Mouse (Mus musculus): ENCODE data around the gene Mxd3. TPM values are rescaled to one million over a fixed set of nuclear protein-coding genes. Genes with fewer than 3 reads are reported as not detected.

The Mxd3 gene
- 9.5 and 19.0 TPM in 2 replicates for polyA plus RNA-seq (2011; ENCODE audit: insufficient read length, low read depth, missing spikeins)

DNA sequence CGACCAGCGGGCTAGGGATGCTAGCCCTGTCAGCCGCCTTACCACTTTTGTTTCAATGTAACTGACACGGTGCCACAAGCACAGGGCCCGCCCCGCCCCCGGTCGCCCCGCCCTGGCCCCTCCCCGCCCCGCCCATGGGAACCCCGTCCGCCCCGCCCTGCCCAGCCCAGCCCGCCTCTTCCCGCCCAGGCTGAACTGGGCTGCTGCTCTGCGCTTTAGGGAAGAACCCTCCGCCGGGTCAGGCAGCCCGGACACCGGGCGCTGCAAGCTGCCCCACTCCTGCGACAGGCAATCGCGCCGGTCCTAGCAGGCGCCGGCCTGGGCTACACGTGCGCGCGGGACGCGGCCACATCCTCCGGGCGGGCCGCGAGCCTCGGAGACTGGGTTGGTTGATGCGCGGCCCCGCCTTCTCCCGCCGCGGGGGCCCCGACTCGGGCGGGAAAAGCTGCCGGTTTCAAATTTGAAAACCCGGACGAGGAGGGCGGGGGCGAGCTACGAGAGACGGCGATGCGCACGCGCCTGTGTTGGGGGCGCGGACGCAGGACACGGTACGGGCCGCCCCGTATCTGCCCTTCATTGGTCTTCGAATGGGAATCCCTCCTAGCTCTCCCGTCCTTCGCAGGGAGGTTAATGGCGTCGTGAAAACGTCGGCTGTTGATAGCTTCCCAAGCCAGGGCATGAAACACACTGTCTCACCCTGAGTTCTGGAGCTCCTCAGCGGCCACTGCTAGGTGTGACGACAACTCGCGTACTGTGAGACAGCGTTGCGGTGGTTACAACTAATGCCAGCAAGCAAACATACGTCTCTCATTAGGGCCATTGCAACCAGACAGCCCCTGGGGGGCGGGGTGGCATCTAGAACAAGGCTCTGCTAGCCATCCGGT lies at the start of gene Mxd3:
Gene Mxd3 (minus strand): TSS at position 141 of the 884 bp plus-strand sequence.
- peak within 1 kb of the TSS; percentile 68 for H3K27ac ChIP-seq (ENCODE audit: insufficient read depth, low read length)
- H3K4me3 ChIP-seq (ENCODE audit: insufficient read depth, low read length), result peak within 1 kb of the TSS; percentile 80
- TF ChIP-seq POLR2A (IDR thresholded peaks at IDR 0.05; ENCODE audit: low read depth, low read length) (peak; percentile 48), CTCF (IDR thresholded peaks at IDR 0.05; ENCODE audit: borderline replicate concordance, insufficient read depth, low read length) (no peak)
- H3K4me1 ChIP-seq (ENCODE audit: control insufficient read depth, insufficient read depth, low read length), result peaks cover 18% of the 10 kb centered on the region

DNA sequence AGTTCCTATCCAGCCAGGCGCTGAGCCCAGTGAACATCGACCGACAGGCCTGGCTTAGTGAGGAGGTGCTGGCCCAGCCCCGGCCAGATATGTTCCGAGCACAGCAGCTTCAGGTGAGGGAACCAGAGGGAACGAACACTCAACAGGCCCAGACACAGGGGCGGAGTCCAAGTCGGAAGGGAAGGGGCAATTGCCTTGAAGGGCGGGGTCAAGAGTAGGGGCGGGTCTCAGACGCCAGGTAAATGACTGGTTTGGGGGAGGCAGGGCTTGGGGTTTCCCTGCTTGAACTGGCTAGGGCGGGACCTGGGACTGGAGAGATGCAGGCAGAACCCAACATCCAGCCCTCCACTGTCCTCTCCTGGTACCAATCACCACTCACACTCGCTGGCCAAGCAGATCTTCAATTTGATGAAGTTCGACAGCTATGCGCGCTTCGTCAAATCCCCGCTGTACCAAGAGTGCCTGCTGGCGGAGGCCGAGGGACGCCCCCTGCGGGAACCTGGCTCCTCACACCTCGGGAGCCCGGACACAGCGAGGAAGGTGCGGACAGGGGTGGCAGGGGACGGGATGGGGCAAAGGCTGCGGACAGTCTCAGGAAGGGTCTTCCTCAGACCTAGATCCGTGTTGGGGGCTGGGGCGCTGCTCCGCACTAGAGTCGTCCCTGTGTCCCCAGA lies 49.4 kb upstream of the Mxd3 start:
- Histone ChIP-seq H3K4me1 (ENCODE audit: control insufficient read depth, insufficient read depth, low read length) (no peaks in the 10 kb centered on the region), H3K4me3 (ENCODE audit: insufficient read depth, low read length) (no peak overlapping the region), H3K27ac (ENCODE audit: insufficient read depth, low read length) (no peak overlapping the region)
- TF ChIP-seq CTCF (IDR thresholded peaks at IDR 0.05; ENCODE audit: borderline replicate concordance, insufficient read depth, low read length), result no peak
- no peak for TF ChIP-seq POLR2A (IDR thresholded peaks at IDR 0.05; ENCODE audit: low read depth, low read length)

DNA sequence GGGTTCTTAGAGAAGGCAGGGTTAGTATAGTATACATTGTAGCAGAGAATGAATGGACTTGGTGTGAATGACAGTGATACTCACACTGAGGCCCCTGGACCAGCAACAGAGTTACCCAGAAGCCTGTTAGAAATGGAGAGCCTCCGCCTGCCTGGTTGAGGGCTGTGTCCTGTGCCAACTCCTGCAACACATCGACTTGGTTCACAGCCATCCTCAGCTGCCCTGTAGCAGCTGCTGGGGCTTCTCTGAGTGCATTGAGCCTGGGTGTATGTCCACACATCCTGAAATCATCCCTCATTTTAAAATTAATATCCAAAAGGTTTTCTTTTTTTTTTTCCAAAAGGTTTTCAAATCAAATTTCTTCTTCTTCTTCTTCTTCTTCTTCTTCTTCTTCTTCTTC lies 46.3 kb upstream of the Mxd3 start:
- H3K4me1 ChIP-seq (ENCODE audit: control insufficient read depth, insufficient read depth, low read length), result no peaks in the 10 kb centered on the region
- H3K4me3 ChIP-seq (ENCODE audit: insufficient read depth, low read length), result no peak overlapping the region
- H3K27ac ChIP-seq (ENCODE audit: insufficient read depth, low read length), result no peak overlapping the region
- no peak for TF ChIP-seq POLR2A (IDR thresholded peaks at IDR 0.05; ENCODE audit: low read depth, low read length)
- no peak for TF ChIP-seq CTCF (IDR thresholded peaks at IDR 0.05; ENCODE audit: borderline replicate concordance, insufficient read depth, low read length)

- TF ChIP-seq CTCF (IDR thresholded peaks at IDR 0.05; ENCODE audit: borderline replicate concordance, insufficient read depth, low read length) (no peak), POLR2A (IDR thresholded peaks at IDR 0.05; ENCODE audit: low read depth, low read length) (no peak)
- Histone ChIP-seq H3K27ac (ENCODE audit: insufficient read depth, low read length) (no peak overlapping the region), H3K4me1 (ENCODE audit: control insufficient read depth, insufficient read depth, low read length) (no peaks in the 10 kb centered on the region), H3K4me3 (ENCODE audit: insufficient read depth, low read length) (no peak overlapping the region)
Observed at GRCm38 (mm10) chr13:55374206-55374924, 44.7 kb upstream of the Mxd3 start.

DNA sequence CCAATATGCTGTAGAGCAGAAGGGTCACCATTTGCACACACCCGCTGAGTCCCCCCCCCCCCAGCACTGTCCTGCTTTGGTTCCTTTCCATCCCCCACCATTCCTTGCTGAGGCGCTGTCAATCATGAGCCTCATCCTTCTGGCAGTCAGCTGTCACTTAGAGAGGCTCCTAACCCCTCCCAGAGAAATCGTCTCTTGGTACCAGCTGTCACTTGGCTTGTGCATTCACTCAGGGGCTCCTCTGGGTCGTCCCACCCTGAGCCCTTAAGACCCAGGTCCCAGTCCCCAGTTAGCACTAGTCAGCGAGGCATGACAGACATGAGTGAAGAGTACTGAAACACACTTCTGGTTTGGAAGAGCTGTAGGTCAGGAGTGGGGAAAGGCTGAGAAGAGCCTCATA lies 42.1 kb upstream of the Mxd3 start:
- Histone ChIP-seq H3K4me1 (ENCODE audit: control insufficient read depth, insufficient read depth, low read length) (no peaks in the 10 kb centered on the region), H3K4me3 (ENCODE audit: insufficient read depth, low read length) (no peak overlapping the region), H3K27ac (ENCODE audit: insufficient read depth, low read length) (no peak overlapping the region)
- TF ChIP-seq CTCF (IDR thresholded peaks at IDR 0.05; ENCODE audit: borderline replicate concordance, insufficient read depth, low read length) (no peak), POLR2A (IDR thresholded peaks at IDR 0.05; ENCODE audit: low read depth, low read length) (no peak)

GRCm38 (mm10) chr13:55371007-55371681 lies 41.5 kb upstream of the Mxd3 start:
- Histone ChIP-seq H3K4me3 (ENCODE audit: insufficient read depth, low read length) (no peak overlapping the region), H3K4me1 (ENCODE audit: control insufficient read depth, insufficient read depth, low read length) (no peaks in the 10 kb centered on the region), H3K27ac (ENCODE audit: insufficient read depth, low read length) (no peak overlapping the region)
- no peak for TF ChIP-seq POLR2A (IDR thresholded peaks at IDR 0.05; ENCODE audit: low read depth, low read length)
- no peak for TF ChIP-seq CTCF (IDR thresholded peaks at IDR 0.05; ENCODE audit: borderline replicate concordance, insufficient read depth, low read length)

DNA sequence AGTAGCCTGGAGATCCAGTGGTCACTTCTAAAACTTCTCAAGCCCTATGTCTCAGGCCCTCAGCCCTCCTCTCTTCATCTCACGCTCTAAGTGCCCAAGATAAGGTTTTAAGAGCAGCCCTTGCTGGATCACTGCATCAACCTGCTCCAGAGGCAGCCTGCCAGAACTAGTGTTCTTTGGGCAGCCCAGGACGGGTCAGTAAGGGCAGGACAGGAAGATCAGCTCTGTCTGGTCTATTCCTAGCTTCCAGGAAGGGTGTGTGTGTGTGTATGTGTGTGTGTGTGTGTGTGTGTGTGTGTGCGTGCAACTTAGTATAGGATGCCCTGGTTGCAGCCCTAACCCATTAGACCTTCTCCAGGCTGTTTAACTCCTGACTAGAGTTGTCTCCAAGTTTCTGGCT lies 40.6 kb upstream of the Mxd3 start:
- Histone ChIP-seq H3K27ac (ENCODE audit: insufficient read depth, low read length) (no peak overlapping the region), H3K4me3 (ENCODE audit: insufficient read depth, low read length) (no peak overlapping the region), H3K4me1 (ENCODE audit: control insufficient read depth, insufficient read depth, low read length) (no peaks in the 10 kb centered on the region)
- no peak for TF ChIP-seq POLR2A (IDR thresholded peaks at IDR 0.05; ENCODE audit: low read depth, low read length)
- no peak for TF ChIP-seq CTCF (IDR thresholded peaks at IDR 0.05; ENCODE audit: borderline replicate concordance, insufficient read depth, low read length)

DNA sequence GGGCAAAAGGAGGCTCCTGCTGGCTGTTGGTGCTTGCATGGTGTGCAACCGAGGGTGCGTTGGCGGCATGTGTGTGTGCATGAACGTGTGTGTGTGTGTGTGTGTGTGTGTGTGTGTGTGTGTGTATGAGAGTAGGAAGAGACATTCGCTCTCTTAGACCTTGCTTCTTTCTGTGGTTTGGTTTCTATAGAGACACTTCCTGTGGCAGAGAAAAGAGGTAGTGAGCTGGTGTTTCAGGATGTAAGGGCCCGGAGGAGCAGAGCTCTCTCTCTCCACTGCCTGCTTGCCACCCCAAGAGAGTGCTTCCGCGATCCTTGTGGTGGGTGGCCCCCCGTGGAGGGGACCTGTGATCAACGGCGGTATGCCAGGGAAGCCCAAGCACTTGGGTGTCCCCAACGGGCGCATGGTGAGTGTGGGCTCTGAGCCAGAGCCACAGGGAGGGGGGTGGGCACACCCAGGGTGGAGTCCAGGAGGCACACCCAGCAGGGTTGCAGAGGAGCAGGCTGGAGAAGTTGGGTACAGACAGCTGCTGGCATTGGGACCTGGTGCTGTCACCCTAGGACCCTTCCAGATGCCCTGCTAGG lies 40.0 kb upstream of the Mxd3 start, which contains the start of gene Rgs14:
Gene Rgs14 (plus strand): TSS at position 202 of the 584 bp plus-strand sequence.
- Histone ChIP-seq H3K27ac (ENCODE audit: insufficient read depth, low read length) (no peak within 1 kb of the TSS), H3K4me3 (ENCODE audit: insufficient read depth, low read length) (no peak within 1 kb of the TSS), H3K4me1 (ENCODE audit: control insufficient read depth, insufficient read depth, low read length) (no peaks in the 10 kb centered on the region)
- TF ChIP-seq CTCF (IDR thresholded peaks at IDR 0.05; ENCODE audit: borderline replicate concordance, insufficient read depth, low read length) (no peak), POLR2A (IDR thresholded peaks at IDR 0.05; ENCODE audit: low read depth, low read length) (no peak)

DNA sequence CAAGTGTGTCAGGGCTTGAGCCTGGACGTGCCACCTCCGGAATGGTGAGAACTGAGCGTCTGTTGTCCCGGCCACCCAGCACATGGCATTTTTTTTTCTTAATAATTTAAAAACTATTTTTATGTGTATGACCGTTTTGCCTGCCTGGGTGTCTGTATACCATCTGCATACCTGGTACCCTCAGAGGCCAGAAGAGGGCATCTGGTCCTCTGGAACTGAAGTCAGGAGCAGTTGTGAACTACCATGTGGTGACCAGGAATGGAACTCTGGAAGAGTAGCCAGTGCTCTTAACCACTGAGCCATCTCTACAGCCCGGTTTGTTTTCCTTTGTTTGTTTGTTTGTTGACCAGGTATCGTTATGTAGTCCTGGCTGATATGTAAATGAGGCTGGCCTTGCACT lies 38.8 kb upstream of the Mxd3 start:
- Histone ChIP-seq H3K27ac (ENCODE audit: insufficient read depth, low read length) (no peak overlapping the region), H3K4me1 (ENCODE audit: control insufficient read depth, insufficient read depth, low read length) (no peaks in the 10 kb centered on the region), H3K4me3 (ENCODE audit: insufficient read depth, low read length) (no peak overlapping the region)
- TF ChIP-seq CTCF (IDR thresholded peaks at IDR 0.05; ENCODE audit: borderline replicate concordance, insufficient read depth, low read length) (no peak), POLR2A (IDR thresholded peaks at IDR 0.05; ENCODE audit: low read depth, low read length) (no peak)

All from embryonic fibroblast, embryonic 13.5 days (primary cell).